Mouse (Mus musculus) MN1 (cell line): ENCODE measurements around the gene Trim7.
"Not testable (repeated sequence)": the region's sequence is repeated elsewhere in the genome, so short reads cannot be mapped to it uniquely, and the experiment has no call there.

ENCODE experiments used
- DNase-seq: peaks from one replicate; pipeline ENCODE4 v3.0.0-alpha.2; 2016; ENCODE audit warnings: low spot score

Gene Trim7

DNA sequence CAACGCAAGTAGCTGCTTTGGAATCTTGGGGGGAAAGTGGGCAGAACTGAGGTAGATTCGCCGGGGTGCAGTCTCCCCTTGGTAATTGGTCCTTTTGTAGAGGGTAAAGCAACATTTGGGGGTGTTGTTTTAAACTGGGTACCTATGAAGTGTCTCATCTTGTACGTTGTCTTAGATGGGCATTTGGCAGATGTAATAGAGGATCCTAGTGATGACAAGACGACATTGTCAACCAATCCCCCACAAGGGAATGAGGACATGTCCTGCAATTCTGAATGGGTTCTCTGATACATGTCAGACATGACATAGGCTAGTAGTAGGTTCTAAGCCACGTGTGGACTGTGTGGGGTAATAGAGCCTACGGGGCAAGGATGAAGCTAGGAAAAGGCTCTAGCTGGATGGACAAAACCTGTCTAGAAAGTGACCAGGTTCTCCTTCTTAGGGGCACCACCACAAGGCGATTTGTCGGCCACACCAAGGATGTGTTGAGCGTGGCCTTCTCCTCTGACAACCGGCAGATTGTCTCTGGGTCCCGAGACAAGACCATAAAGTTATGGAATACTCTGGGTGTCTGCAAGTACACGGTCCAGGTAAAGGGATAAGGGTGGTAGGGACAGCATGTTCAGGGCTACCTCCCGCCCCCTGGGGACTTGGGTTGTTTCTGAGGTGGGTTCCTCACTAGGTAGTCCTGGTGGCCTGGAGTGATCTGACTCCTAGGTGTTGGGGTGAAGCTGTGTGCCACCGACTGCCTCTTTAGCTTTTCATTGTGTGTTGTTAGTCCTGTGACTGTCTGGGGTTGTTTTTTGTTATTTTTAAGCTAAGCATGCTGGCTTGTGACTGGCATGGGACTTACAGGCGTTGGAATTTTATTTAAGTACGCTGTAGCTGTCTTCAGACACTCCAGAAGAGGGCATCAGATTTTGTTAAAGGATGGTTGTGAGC lies 23.8 kb upstream of the Trim7 start:
- DNase-seq: no peak

DNA sequence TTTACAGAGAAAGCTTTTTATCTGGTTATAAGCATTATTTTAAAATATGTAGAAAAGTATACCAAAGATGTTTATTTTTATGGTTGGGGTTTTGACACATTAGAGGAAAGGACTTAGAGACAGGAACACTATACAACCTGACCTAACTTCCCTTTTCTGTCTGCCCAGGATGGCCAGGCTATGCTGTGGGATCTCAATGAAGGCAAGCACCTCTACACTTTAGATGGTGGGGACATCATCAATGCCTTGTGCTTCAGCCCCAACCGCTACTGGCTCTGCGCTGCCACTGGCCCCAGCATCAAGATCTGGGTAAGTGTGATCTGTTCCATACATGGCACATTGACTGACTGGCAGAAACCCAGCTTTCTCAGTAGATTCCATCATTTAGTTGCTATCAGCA lies 22.0 kb upstream of the Trim7 start:
- no peak for DNase-seq

DNA sequence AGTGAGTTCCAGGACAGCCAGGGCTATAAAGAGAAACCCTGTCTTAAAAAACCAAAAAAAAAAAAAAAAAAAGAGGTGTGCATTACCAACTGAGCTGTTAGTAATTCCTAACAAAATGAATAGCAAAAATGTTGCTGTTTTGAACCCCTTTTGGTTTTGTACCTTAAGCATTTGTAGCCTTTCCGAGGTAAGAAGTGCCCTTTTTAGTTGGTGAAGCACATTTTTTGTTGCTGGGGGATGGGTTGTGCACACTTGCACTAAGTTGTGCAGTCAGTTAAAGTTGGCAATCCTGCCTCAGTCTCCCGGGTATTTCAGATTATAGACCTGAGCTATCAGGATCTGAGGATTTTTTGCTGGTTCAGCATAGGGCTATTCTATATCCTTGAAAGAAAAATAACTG lies 21.0 kb upstream of the Trim7 start:
- DNase-seq: no peak

DNA sequence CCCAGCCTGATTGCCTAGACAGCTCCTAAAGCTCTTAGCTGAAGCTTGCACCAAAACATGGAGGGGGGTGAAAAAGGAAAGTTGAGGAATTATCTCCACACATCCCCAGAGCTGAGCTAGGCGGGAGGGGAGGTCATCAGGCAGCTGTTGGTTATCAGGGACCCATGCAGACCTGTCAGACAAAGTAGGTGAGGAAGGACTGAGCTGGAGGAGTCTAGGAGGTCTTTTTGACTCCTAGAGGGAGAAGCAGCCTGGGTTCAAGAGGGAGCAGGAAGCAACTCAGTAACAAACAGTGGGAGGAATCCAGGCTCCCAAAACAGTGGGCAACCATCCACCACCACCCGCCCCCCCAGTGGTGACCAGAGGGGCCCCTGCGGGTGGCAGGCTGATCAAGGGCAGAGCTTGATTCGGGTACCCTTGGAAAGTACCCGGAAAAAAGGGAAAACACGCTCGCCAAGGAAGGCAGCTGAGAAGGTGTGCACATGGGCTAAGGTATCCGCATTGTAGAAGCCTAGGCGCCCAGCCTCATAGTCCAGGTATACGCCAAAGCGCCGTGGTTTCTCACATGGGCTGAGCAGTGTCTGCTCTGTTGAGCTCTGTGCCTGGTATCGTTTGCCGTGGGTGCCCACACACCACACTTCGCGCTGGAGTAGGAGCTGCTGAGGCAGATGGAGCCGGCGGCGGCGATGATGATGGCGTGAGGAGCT lies 18.9 kb upstream of the Trim7 start:
- DNase-seq: no peak

DNA sequence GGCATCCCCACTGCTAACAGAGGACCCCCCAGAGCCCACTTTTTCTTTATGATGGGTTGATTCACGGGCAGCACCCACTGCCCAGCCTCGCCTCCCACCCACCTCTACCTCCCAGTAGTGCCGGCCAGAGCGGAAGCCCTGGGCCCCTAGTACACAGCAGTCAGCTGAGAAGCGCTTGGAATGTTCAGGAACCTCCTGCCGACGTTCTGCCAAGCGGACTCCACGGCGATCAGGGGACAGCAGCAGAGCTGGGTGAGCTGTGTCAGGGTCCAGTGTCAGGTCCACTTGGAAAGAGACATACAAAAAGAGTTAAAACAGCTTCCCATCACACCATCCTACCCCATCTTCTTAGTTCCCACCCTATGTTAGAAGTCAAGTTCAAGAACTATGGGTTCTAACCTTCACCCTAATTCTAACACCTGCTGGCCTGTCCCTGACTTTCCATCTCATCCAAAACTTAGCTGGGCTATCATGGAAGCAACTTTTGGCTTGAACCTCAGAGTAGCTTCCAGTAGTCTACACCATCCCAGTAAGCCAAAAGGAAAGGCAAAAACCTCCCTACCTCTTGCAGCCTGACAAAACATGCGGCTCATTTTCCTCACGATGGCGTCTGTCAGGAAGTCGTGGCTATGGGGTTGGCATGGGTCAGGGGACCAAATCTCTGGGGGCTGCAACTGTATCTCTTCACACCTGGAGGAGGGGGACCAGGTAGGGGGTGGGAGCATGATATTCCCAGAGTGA lies 18.2 kb upstream of the Trim7 start:
- no peak for DNase-seq

DNA sequence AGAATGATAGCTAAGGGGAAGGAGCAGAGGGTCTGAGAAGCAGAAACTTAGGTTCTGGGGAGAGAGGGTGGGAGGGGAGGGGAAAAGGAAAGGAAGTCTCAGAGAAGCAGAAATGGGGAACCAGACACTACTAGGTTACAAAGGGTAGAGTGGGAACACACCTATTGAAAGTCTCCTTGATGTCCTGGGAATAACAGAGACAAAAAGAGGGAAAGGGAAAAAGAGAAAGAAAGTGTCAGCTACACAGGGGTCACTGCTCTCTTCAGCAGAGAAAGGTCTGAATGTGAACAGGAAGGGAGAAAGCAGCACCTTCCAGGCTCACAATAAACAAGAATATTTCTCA lies 17.7 kb upstream of the Trim7 start:
- no peak for DNase-seq

DNA sequence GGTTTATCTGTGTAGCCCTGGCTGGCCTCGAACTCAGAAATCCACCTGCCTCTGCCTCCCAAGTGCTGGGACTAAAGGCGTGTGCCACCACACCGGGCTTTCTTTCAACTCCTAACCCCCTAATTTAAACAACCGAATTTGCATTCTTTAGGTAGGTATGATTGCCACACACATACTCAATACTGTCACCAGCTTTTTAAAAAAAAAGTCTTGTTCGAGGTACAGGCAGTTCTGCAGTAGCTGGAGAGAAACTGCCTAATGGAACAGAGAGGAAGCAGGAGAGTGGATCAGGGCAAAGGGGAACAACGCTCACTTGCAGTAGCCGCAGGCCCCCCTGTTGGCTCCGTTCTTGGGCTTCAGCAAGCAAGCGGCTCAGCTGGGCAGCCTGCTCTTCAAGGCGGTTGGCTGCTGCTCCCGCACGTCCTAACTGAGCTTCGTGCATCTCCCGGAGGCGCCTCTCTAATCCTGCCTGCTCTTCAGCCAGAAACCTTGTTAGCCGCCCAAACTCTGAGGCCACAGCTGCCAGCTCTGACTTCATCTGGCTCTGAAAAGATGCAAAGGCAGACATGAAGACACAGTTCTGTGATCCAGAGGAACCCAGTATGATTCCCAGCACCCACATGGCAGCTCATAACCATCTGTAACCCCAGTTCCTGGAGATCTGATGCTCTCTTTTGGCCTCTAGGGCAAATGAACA lies 17.1 kb upstream of the Trim7 start:
- DNase-seq: no peak

DNA sequence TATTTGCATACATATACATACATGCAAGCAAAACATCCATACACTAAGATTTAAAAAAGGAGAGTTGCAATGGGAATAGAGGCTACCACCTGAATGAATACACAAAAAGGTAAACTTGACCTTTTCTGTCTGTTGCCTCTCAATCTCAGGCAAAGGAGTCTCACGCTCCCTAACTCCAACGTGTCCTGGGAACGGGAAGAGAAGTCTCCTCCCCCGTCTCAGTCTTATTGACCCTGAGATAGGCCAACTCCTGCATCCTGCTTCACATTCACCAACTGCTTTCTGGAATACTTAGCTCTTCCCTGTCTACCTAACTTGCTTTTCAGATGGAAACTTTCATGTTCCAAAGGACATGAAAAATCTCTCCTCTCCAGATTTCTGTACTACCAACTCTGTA lies 16.5 kb upstream of the Trim7 start:
- DNase-seq: no peak

DNA sequence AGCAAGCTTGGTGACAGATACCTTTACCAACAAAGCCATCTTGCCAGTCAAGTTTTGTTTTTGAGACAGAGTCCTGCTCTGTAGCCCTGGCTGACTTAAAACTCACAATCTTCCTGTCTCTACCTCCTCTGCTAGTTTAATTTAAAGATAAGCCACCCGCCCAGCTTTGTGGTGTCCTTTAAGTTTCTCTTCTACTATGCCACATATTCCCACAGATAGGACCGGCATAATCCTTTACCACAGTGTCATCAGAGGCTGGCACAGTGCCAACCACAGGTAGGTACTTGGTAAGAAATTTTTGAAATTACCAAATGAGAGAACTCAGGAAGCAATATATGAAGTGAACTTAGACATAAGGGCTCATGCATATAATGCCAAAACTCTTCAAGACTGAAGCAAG lies 15.8 kb upstream of the Trim7 start:
- DNase-seq: no peak

DNA sequence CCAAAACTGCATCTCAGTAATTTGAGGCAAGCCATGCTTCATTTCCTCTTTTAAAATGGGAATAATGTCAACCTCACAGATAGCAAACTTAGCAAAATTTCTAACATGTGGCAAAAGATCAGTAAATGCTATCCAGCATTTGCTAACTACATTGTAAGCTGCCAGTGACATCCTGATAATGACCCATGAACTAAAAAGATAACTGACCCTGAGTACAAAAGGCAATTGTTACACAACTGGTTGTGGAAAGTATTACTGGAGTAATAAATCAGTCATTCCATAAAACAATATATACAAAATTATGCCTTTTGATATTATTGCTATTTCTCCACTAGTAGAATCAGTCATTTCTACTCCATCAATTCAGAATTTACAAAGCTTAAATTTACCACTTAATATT lies 12.2 kb upstream of the Trim7 start:
- no peak for DNase-seq

DNA sequence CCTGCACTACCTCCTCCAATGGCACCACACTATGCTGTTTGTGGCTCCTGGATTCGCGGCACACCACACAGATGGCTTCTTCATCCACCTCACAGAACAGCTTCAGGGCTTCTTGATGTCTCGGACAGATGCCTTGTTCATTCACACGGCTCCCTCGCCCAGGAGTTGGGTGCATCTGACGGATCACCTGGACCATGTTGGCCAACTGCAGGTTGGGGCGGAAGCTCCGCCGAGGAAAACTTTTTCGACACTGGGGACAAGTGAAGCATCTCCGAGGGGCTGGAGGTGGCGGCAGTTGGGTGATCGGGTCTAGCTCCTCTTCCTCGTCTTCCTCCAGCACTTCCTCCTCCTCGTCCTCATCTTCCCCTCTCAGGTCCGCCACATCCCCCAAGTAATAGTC lies 10.1 kb upstream of the Trim7 start:
- no peak for DNase-seq

DNA sequence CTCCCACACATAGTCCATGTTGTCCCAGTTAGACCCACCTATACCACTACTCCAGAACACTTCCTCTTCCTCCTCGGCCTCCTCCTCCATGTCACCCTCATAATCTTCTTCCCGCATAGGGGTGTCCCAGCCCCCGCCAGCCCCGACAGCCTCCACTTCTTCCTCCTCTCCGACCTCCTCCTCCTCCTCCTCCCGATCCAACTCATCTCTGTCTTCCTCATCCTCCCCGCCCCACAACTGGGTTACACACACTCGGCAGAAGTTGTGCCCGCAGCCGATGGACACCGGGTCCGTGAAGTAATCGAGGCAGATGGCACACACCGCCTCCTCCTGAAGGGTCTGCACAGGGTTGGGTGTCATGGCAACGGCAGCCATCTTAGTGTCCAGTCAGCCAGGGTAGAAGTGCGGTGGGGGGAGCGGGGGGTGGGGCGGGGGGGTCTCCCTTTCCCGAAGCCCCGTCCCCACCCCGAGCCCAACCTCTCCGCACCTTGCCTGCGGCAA lies 9.6 kb upstream of the Trim7 start:
- peak; percentile 83 for DNase-seq

DNA sequence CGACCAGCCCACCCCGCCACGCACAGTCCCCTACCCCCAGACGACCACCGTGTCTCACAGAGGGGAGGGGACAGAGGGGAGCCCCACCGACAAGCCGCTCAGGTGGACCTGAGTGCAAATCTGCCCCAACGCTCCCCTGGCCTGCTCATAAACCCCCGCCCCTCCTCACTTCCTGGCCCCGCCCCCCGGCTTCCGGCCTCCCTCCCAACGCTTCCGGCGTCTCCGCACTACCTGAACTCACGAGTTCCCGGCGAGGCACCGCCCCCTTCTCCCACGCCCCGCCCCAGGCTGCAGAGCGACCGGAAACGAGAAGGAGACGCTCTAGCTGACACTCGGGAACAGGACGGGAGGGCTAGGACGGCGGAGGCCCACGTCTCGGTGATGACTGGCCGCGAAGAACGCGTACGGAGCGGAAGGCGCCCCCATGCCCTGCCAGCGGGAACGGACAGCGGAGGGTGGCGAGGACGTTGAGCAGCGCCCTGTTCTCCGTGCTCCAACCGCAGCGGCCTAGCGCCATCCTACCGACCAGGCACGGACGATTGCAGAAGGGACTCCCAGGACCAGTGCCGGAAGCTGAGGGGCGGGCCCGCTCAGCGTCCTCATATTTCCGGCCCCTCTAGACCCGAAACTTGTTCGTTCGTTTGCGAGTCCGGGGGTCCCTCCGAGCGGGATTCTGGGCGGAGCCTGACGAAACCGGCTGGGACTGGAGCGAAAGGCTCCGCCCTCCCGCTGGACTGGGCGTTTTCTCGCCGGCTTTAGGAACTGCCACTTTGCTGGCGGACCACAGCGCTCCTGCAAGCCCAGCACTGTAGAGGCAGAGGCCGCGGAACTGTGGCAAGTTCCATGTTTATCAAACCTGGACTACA lies 8.9 kb upstream of the Trim7 start, which contains the start of gene Trim41:
Trim41 (minus strand) TSS at position 554 of the 866 bp plus-strand sequence.
- peak; percentile 100 for DNase-seq

DNA sequence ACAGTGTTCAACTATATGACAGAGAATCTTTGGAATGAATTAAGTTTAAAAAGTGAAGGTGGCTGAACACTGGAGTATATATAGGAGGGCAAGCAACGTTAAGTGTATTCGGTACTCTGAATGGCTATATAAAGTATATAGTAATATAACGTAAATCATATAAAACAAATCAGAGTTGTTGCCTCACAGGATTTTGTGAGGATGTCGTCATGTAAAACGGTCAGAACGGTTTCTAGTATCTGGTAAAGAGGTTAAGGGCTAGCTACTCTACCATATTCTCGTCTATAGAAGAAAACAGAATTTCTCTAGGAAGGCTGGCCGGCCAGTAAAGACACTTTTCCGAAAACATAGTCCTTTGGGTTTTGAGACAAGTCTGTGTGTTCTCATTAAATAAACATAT lies 8.1 kb upstream of the Trim7 start:
- peak; percentile 53 for DNase-seq

DNA sequence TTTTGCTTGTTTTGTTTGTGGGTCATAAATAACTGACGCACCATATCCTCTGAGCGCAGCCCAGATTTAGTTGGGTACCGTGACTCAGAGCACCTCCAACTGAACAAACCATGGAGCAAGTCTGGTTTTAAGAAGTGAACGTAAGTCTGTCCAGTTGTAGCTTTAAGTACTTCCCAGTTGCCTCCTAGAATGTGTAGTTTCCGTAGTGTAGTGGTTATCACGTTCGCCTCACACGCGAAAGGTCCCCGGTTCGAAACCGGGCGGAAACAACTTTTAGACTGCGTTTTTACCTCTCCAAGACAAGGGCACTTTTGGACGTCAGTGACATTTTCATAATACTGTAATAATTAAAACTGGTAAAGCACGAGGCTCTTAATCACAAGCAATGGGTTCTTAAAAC lies 7.6 kb upstream of the Trim7 start:
- peak; percentile 98 for DNase-seq

DNA sequence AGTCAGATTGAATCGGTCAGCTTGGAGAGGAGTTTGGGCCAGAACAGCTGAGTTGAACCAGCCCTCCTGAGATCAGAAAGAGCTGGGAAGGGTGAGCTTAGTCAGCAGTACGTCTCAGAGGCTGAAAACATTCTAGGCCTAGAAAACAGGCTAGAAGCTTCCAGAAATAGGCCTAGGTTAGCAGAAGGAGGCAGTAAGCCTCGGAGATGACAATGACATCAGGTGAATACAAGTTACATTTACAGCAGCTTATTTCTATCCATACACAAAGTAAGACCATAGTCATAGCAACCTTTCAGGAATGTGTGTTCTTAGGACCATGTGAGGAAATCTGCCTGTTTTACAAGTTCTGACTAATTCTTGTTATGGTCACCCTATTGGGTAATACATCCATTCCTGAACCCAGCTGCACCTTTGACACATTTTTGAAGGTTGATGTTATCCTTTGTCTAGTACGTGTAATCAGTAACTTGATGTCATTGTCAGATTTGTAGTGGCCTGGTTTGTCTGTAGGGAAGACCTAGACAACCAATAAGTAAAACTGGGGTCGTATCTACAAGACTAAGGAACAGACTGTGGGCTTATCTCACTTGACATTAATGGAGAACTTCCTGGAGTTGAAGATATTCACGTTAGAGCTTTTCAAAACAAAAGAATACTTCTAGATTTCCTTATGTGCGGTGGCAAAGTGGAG lies 6.2 kb upstream of the Trim7 start:
- DNase-seq: no peak

DNA sequence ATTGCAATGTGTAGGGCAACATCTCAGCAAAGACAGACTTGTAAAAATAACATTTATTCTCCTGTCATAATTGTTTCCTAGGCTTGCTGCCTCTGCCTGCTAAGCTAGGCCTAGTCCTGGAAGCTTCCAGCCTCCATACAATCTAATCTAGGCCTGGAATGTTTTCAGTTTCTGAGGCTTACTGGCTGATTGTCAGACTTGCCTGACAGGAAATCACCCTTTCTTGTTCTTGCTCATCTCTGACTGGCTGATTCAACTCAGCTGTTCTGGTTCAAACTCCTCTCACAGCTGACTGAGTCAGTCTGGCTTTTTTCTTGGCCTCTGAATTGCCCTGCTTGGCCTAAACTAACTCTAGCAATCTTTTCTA lies 5.6 kb upstream of the Trim7 start:
- DNase-seq: no peak

DNA sequence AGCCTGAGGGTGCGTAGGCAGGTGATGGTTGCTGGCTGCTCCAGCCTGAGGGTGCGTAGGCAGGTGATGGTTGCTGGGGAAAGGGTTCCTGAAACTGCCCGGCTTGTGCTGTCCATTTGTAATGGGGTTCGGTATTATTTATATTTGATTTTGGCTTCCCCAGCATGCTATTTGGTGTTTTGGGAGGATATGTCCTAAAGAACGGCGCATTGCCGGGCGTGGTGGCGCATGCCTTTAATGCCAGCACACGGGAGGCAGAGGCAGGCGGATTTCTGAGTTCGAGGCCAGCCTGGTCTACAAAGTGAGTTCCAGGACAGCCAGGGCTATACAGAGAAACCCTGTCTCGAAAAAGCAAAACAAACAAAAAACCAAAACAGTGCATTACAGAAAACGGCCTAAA lies 4.6 kb upstream of the Trim7 start:
- not testable (repeated sequence) for DNase-seq

DNA sequence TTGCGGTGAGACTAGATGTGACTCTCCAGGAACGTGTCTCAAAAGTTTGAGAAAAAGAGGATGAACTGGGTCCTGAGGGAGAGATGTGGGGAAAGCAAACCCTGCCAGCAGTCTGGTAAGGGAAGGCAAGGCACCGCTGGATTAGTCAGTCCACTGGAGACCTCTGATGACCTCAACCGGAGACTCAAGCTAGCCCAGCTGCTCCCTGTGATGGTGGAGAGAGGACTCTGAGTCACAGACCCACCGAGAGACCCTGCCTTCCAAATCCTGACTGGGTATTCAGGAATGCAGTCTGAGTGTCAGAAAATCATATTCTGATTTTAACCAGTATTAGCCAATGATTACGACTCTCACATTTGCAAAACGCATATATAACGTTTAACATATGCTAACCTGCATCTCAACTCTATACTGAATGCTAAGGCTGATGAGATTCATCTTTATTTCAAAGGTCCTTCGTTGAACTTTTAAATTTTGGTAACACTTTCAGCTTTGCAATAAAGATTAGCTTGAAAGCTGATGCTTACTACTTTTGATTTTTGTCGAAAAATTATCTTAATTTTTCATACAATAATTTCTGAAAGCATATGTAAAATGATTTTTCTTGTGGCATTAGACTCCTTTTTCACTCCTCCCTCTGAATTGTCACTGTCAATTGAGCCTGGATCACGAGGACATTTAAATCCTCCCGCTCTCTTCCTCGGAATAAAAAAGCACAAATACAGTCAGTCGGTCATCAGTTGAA lies 3.0 kb upstream of the Trim7 start:
- peak; percentile 54 for DNase-seq

DNA sequence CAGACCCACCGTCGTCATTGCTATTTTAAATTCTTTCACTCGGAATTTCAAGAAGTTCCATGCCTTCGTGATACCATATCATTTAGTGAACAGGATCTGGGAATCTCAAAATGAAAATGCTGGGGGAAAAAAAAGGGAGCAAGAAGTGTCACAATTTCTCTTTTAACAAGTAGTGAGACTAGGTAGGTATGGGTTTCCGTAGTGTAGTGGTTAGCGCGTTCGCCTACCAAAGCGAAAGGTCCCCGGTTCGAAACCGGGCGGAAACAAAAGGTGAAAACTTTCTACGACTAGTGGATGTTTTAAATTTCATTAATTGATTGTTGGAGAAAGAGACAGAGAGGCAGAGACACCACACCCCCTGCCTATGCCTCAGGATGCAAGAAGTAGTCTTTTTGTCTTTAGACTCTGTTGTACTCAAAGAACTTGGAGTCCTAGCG lies 2.4 kb upstream of the Trim7 start:
- peak; percentile 87 for DNase-seq
